Mouse (Mus musculus): Measurements from ENCODE around the gene Reln. TPM values are rescaled to one million over a fixed set of nuclear protein-coding genes. Genes with fewer than 3 reads are reported as not detected.

Gene Reln
- polyA plus RNA-seq, 1 experiment from 2014 or later = 40.1 TPM

DNA sequence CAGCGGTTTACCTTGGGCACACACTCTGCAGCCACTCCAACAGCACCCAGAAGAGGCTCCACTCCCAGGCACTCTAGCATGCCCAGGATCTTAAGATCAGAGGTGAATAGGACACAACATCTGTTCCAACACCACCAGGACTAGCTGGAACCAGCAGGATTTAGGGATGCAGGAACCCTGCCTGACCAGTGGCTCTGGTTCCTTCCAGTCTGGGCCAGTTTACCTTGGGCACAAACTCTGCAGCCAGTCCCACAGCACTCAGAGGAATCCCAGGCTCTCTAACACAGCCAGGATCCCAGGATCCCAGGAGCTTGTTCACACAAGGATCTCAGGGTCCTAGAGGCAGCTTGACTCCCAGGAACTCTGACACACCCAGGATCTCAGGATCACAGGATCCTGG, 382.7 kb downstream of the Reln start:
- WGBS = 93% methylated on average over 1 of the region's 1 CpGs
- H3K9ac ChIP-seq (replicated peaks) = no peak overlapping the region
- no peak overlapping the region for H3K4me3 ChIP-seq (replicated peaks)
- no peaks in the 10 kb centered on the region for H3K9me3 ChIP-seq
- H3K27me3 ChIP-seq = no peaks in the 10 kb centered on the region
- no peak for ATAC-seq
- no peak overlapping the region for H3K27ac ChIP-seq
- no peaks in the 10 kb centered on the region for H3K4me1 ChIP-seq (replicated peaks)
- H3K36me3 ChIP-seq = no peaks in the 10 kb centered on the region
- H3K4me2 ChIP-seq (replicated peaks) = no peak overlapping the region

DNA sequence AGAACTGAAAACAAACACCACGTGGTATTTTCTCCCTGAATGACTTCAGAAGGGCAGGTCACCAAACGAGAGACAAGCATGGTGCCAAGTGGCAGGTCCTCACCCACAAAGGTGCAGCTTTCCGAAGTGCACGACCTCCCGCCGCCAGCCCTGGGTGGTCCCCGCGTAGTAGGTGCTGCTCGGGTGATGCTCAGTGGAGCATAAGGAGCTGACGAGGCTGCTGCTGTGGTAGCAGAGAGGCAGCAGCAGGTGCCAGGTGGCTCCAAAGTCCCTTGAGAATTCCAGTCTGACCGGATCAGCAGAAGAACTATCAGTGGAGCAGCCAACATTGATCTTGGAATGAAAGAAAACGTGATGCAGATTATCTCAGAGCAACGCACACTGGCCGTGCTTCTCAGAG, 384.4 kb downstream of the Reln start:
- Histone ChIP-seq H3K9me3 (no peaks in the 10 kb centered on the region), H3K27me3 (no peaks in the 10 kb centered on the region), H3K4me3 (replicated peaks) (no peak overlapping the region), H3K9ac (replicated peaks) (no peak overlapping the region), H3K4me2 (replicated peaks) (no peak overlapping the region), H3K27ac (no peak overlapping the region), H3K4me1 (replicated peaks) (no peaks in the 10 kb centered on the region), H3K36me3 (no peaks in the 10 kb centered on the region)
- 66% methylated on average over 14 of the region's 14 CpGs for WGBS
- ATAC-seq = no peak

- no peaks in the 10 kb centered on the region for H3K27me3 ChIP-seq
- H3K36me3 ChIP-seq = no peaks in the 10 kb centered on the region
- H3K4me1 ChIP-seq (replicated peaks) = no peaks in the 10 kb centered on the region
- no peaks in the 10 kb centered on the region for H3K9me3 ChIP-seq
- H3K4me2 ChIP-seq (replicated peaks) = no peak overlapping the region
- H3K4me3 ChIP-seq (replicated peaks) = no peak overlapping the region
- H3K27ac ChIP-seq = no peak overlapping the region
- ATAC-seq = no peak
- 63% methylated on average over 4 of the region's 4 CpGs for WGBS
- no peak overlapping the region for H3K9ac ChIP-seq (replicated peaks)
Measured at GRCm38 (mm10) chr5:21957586-21957985, 386.9 kb downstream of the Reln start.

DNA sequence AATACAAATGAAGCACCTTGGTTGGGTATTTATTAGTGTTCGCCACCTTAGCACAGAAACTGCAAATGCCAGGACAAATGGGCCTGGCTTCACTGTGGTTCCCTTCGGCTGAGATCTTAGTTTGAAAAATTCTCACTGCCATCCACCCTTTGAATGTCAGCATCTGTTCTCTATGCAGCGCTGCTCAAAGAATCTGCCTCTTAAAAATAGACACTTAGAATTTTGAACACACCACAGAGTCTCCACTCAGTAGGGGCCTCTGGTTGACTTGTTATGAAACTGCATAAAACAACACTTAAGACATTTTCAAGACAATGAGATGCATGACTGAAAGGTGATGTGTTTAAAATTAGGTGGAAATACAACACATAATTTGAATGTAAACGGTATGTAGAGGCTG, 387.4 kb downstream of the Reln start:
- no peaks in the 10 kb centered on the region for H3K27me3 ChIP-seq
- H3K36me3 ChIP-seq = no peaks in the 10 kb centered on the region
- no peak for ATAC-seq
- no peaks in the 10 kb centered on the region for H3K9me3 ChIP-seq
- H3K9ac ChIP-seq (replicated peaks) = no peak overlapping the region
- 77% methylated on average over 4 of the region's 4 CpGs for WGBS
- no peak overlapping the region for H3K27ac ChIP-seq
- H3K4me1 ChIP-seq (replicated peaks) = no peaks in the 10 kb centered on the region
- no peak overlapping the region for H3K4me3 ChIP-seq (replicated peaks)
- H3K4me2 ChIP-seq (replicated peaks) = no peak overlapping the region

DNA sequence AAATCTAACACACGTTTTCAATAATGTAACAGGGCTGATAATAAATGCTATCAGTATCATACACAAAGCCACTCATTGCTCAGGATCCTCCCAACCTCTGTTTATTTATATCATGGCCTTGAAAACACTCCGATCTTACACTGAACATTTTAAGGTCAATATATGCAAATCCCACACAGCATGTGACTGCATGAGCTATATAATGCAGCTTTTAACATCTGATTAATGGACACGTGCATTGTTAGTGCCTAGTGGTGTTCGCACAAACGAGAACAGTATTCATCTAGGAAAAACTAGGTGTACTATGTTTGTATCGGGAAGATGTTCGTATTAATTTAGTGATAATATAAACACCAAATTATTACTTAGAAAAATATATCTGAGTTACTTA, 395.0 kb downstream of the Reln start:
- Histone ChIP-seq H3K27ac (peak overlapping the region; percentile 35; the same call in 1 of the 2 replicates), H3K27me3 (no peaks in the 10 kb centered on the region), H3K4me1 (replicated peaks) (peaks cover 19% of the 10 kb centered on the region), H3K9me3 (no peaks in the 10 kb centered on the region), H3K9ac (replicated peaks) (no peak overlapping the region; the same call in 1 of the 2 replicates), H3K4me3 (replicated peaks) (no peak overlapping the region), H3K36me3 (no peaks in the 10 kb centered on the region), H3K4me2 (replicated peaks) (no peak overlapping the region)
- 41% methylated on average over 7 of the region's 7 CpGs for WGBS
- ATAC-seq = peak; percentile 67

DNA sequence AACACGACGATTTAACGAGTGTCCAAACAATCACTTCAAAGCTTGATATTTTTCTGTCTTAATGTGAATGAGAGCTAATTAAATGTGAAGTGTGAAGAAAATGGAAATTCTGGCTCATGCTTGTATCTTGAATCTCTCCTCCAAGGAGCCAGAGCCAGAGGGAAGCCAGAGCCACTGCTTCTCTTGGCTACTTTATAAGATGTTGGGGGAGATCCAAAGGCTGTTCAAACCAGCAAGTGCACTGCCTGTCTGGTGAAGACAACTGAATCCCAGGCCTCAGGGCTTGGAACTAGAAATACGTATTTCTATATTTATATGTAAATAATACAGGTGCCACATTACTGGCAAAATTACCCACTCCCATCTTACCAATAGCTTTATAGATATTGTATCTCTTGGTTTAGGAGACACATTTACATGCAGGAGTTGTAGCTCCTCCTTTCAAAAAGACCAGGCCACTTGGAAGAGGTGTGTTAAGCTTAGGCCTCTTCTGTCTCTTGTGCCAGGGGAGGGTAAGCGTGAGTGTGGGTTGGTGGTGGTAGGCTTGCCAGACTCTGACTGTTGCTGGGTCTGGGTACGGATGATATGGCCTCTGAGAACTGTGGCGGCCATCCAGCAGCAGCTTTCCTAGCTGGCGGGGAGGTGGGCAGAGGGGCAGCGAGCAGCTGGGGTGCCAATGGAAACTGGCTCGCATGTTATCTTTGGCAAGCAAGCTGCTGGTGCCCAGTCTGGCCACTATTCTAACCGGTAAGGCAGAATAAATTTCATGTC, 395.6 kb downstream of the Reln start:
- Histone ChIP-seq H3K27me3 (no peaks in the 10 kb centered on the region), H3K4me2 (replicated peaks) (no peak overlapping the region), H3K9ac (replicated peaks) (no peak overlapping the region; the same call in 1 of the 2 replicates), H3K4me3 (replicated peaks) (no peak overlapping the region), H3K27ac (peak overlapping the region; percentile 35; the same call in 1 of the 2 replicates), H3K4me1 (replicated peaks) (peaks cover 19% of the 10 kb centered on the region), H3K9me3 (no peaks in the 10 kb centered on the region), H3K36me3 (no peaks in the 10 kb centered on the region)
- WGBS = 71% methylated on average over 11 of the region's 11 CpGs
- peak; percentile 74 for ATAC-seq

DNA sequence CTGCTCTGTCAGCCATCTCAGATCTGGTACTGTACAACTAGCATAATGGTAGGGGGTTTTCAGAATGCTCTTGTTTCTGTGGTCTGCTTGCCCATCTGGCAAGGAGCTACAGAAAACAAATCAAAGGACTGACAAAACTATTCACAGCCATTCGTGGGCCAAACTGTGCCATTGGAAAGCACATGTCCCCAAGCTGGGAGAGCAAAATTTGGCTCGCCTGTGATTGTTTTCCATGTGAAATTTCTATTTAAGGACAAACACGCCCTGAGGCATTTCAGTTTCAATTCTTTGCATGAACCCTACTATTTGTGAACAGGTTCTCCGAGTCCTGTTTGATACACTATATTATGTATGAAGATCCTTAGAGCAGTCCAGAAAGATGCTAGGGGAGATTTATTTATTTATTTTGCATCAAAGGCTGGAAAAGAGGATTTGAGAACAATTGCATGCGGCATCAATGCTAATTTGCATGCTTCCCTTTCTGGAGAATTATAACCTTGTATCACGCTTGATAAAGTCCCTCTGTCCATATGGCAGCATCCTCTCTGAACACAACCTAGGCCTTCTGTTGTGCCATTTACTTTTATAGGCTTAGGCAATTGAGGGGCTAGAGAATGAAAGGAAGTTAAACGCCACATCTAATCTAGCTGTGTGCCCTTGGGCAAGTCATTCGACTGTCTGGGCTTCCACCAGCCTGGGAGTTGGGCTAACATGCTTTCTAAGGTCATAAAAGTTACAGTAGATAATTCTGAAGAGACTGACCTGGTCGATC, 396.7 kb downstream of the Reln start:
- Histone ChIP-seq H3K27me3 (no peaks in the 10 kb centered on the region), H3K36me3 (no peaks in the 10 kb centered on the region), H3K4me3 (replicated peaks) (no peak overlapping the region), H3K9me3 (no peaks in the 10 kb centered on the region), H3K4me1 (replicated peaks) (peaks cover 19% of the 10 kb centered on the region), H3K27ac (peak overlapping the region; percentile 21; the same call in 1 of the 2 replicates), H3K9ac (replicated peaks) (no peak overlapping the region), H3K4me2 (replicated peaks) (no peak overlapping the region)
- peak; percentile 57; the same call in 1 of the 2 replicates for ATAC-seq
- 51% methylated on average over 9 of the region's 9 CpGs for WGBS

- Histone ChIP-seq H3K4me3 (replicated peaks) (no peak overlapping the region), H3K4me2 (replicated peaks) (no peak overlapping the region), H3K27ac (no peak overlapping the region), H3K9me3 (no peaks in the 10 kb centered on the region), H3K4me1 (replicated peaks) (peaks cover 19% of the 10 kb centered on the region), H3K36me3 (no peaks in the 10 kb centered on the region), H3K27me3 (no peaks in the 10 kb centered on the region), H3K9ac (replicated peaks) (no peak overlapping the region)
- WGBS = 97% methylated on average over 1 of the region's 1 CpGs
- ATAC-seq = no peak
Measured at GRCm38 (mm10) chr5:21944579-21944978, 399.9 kb downstream of the Reln start.

GRCm38 (mm10) chr5:21939405-21939804, 405.1 kb downstream of the Reln start:
- ATAC-seq = no peak
- Histone ChIP-seq H3K4me2 (replicated peaks) (no peak overlapping the region), H3K4me1 (replicated peaks) (peaks cover 10% of the 10 kb centered on the region), H3K27me3 (no peaks in the 10 kb centered on the region), H3K36me3 (no peaks in the 10 kb centered on the region), H3K9ac (replicated peaks) (no peak overlapping the region), H3K9me3 (no peaks in the 10 kb centered on the region), H3K27ac (no peak overlapping the region), H3K4me3 (replicated peaks) (no peak overlapping the region)
- 94% methylated on average over 9 of the region's 9 CpGs for WGBS

DNA sequence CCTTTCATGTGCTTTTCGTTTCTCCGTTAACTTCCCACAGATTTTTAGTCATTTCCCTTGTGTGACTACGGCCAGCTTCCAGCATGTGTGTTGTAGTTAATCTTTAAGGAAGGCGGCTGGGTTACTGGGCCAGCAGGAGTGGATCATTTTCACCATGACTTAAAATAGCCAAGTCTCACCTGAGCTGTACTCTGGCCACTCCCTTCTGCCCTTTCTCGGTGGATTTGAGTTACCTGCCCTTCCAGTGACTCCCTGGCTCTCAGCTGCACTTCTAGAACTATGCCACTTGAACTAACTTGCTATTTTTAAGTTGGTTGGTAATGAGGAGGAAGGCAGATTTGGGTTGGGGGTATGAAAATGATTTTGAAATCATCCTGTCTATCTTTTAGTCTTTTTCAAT, 406.4 kb downstream of the Reln start:
- H3K36me3 ChIP-seq = no peaks in the 10 kb centered on the region
- peaks cover 16% of the 10 kb centered on the region for H3K4me1 ChIP-seq (replicated peaks)
- no peak overlapping the region for H3K4me3 ChIP-seq (replicated peaks)
- no peaks in the 10 kb centered on the region for H3K27me3 ChIP-seq
- WGBS = 87% methylated on average over 5 of the region's 5 CpGs
- no peaks in the 10 kb centered on the region for H3K9me3 ChIP-seq
- H3K4me2 ChIP-seq (replicated peaks) = no peak overlapping the region
- no peak overlapping the region for H3K9ac ChIP-seq (replicated peaks)
- no peak for ATAC-seq
- H3K27ac ChIP-seq = no peak overlapping the region

DNA sequence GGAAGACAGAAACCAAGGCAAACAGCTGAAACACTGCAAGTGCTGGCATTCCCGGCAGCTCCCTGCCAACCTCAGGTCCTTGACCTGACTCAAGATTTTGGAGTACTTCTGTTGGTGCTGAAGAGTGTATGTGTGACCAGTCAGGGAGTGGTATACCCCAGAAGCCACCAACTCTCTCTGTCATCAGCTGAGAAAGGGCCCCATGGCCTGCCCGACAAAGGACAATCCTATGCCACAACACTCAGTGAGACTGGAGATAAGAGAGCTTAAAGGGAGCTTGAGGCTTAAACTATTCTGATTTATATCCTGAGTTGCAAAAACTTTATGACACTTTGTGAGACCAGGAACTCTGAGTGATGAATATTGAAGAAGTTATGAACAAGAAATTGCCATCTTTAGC, 407.9 kb downstream of the Reln start:
- no peaks in the 10 kb centered on the region for H3K36me3 ChIP-seq
- no peaks in the 10 kb centered on the region for H3K27me3 ChIP-seq
- H3K27ac ChIP-seq = no peak overlapping the region
- no peak for ATAC-seq
- no peaks in the 10 kb centered on the region for H3K9me3 ChIP-seq
- H3K9ac ChIP-seq (replicated peaks) = no peak overlapping the region
- H3K4me2 ChIP-seq (replicated peaks) = no peak overlapping the region
- WGBS = 80% methylated on average over 2 of the region's 2 CpGs
- no peak overlapping the region for H3K4me3 ChIP-seq (replicated peaks)
- peaks cover 16% of the 10 kb centered on the region for H3K4me1 ChIP-seq (replicated peaks)

GRCm38 (mm10) chr5:21936096-21936495, 408.4 kb downstream of the Reln start:
- 94% methylated on average over 5 of the region's 5 CpGs for WGBS
- ATAC-seq = no peak
- H3K4me3 ChIP-seq (replicated peaks) = no peak overlapping the region
- H3K27me3 ChIP-seq = no peaks in the 10 kb centered on the region
- H3K4me1 ChIP-seq (replicated peaks) = peaks cover 16% of the 10 kb centered on the region
- no peak overlapping the region for H3K9ac ChIP-seq (replicated peaks)
- H3K36me3 ChIP-seq = no peaks in the 10 kb centered on the region
- no peaks in the 10 kb centered on the region for H3K9me3 ChIP-seq
- H3K4me2 ChIP-seq (replicated peaks) = no peak overlapping the region
- no peak overlapping the region for H3K27ac ChIP-seq

Data from midbrain, embryonic 13.5 days (tissue).